Mouse (Mus musculus) embryonic facial prominence, embryonic 11.5 days (tissue): Measurements from ENCODE around the gene Kctd2. TPM values are rescaled to one million over a fixed set of nuclear protein-coding genes. Genes with fewer than 3 reads are reported as not detected.

Experiments
- ATAC-seq: fragments of 200-750 bp; cut with Nextera tagmentation; replicated peaks from 2 replicates; pipeline ENCODE4 v1.8.0; 2017; ENCODE audit warnings: low read depth; ENCODE audit not compliant: insufficient number of reproducible peaks, low FRiP score, low TSS enrichment
- DNase-seq: peaks from one replicate; pipeline ENCODE4 v3.0.0-alpha.2; 2015; ENCODE audit warnings: low spot score
- H3K27ac ChIP-seq: fragments of 300-500 bp; sonication (generic); replicated peaks from 2 replicates; pipeline ENCODE4 v1.5.1; 2014; ENCODE audit warnings: mild to moderate bottlenecking, low read depth, low read length, control low read depth
- H3K27me3 ChIP-seq: fragments of 300-500 bp; sonication (generic); 2 replicates; pipeline ENCODE4 v1.6.1; 2014; ENCODE audit warnings: mild to moderate bottlenecking, low read length, moderate library complexity, mixed read lengths; ENCODE audit not compliant: control insufficient read depth, insufficient read depth
- H3K36me3 ChIP-seq: fragments of 300-500 bp; sonication (generic); replicated peaks from 2 replicates; pipeline ENCODE4 v1.6.1; 2014; ENCODE audit warnings: low read depth, mild to moderate bottlenecking, low read length, moderate library complexity, mixed read lengths; ENCODE audit not compliant: control insufficient read depth, insufficient read depth
- H3K4me1 ChIP-seq: fragments of 300-500 bp; sonication (generic); 2 replicates; pipeline ENCODE4 v1.6.1; 2014; ENCODE audit warnings: low read length, mixed read lengths; ENCODE audit not compliant: control insufficient read depth, insufficient read depth
- H3K4me2 ChIP-seq: fragments of 300-500 bp; sonication (generic); 2 replicates; pipeline ENCODE4 v1.6.1; 2014; ENCODE audit warnings: low read depth, mild to moderate bottlenecking, control low read depth, low read length, moderate library complexity
- H3K4me3 ChIP-seq: fragments of 300-500 bp; sonication (generic); 2 replicates; pipeline ENCODE4 v1.5.1; 2014; ENCODE audit warnings: low read depth, low read length, control low read depth
- H3K9ac ChIP-seq: fragments of 300-500 bp; sonication (generic); replicated peaks from 2 replicates; pipeline ENCODE4 v1.6.1; 2014; ENCODE audit warnings: mild to moderate bottlenecking, control low read depth, low read length
- H3K9me3 ChIP-seq: fragments of 300-500 bp; sonication (generic); replicated peaks from 2 replicates; pipeline ENCODE4 v1.6.1; 2016; ENCODE audit warnings: mild to moderate bottlenecking, low read length, inconsistent platforms, mixed read lengths; ENCODE audit not compliant: control insufficient read depth
- WGBS: fragments of 180-500 bp; shearing (Covaris S2); extraction: QIAGEN DNeasy Blood & Tissue Kit; methylation state at CpG from one replicate; pipeline ENCODE4 v1.1.7; 2014; 5-methylcytosine and 5-hydroxymethylcytosine counted together
- polyA plus RNA-seq: library from polyadenylated mRNA; unstranded; fragments of >200 nt; fragmentation: Nextera tagmentation; extraction: Ambion mirVana; gene quantifications from 2 replicates; pipeline ENCODE4 v1.2.1, GENCODE M21; 2014

The Kctd2 gene
- 18.8 and 21.0 TPM in 2 replicates for polyA plus RNA-seq

GRCm38 (mm10) chr11:115419531-115420237, at the start of gene Kctd2, which contains the start of gene Atp5h:
Gene Kctd2, plus strand, starts transcription at chr11:115420128.
Gene Atp5h, minus strand, starts transcription at chr11:115419962.
- peak; percentile 96 for ATAC-seq
- H3K9me3 ChIP-seq: no peaks in the 10 kb centered on the region
- H3K4me2 ChIP-seq: peak within 1 kb of the TSS; percentile 81
- H3K36me3 ChIP-seq: no peaks in the 10 kb centered on the region; the same call in none of the 2 replicates
- WGBS: under 1% methylated on average over 54 of the region's 56 CpGs
- DNase-seq: peak; percentile 97
- peak within 1 kb of the TSS; percentile 80 for H3K27ac ChIP-seq
- H3K4me3 ChIP-seq: peak within 1 kb of the TSS; percentile 95
- no peaks in the 10 kb centered on the region for H3K27me3 ChIP-seq
- H3K4me1 ChIP-seq: peaks cover 7% of the 10 kb centered on the region
- peak within 1 kb of the TSS; percentile 97 for H3K9ac ChIP-seq

GRCm38 (mm10) chr11:115370368-115370767, 49.6 kb upstream of the Kctd2 start:
- H3K27me3 ChIP-seq: peaks cover 40% of the 10 kb centered on the region
- WGBS: 64% methylated on average over 7 of the region's 7 CpGs

DNA sequence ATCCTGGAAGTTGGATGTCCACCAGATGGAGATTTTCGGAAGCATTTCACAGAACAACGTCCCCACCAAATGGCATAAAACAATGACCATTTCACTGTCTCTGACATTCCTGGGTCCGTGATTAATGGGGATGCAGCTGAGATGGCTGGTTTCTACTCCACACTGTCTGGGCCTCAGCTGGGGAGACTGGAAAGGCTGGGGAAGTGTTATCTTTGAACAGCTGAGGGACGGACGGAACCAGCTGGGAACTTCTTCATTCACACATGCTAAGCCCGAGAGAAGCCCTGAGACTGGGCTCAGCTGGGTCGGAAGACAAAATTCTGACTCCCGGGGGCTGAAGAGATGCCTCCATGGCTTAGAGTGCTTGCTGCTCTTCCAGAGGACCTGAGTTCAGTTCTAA, 48.6 kb upstream of the Kctd2 start:
- WGBS: 65% methylated on average over 8 of the region's 8 CpGs
- peaks cover 8% of the 10 kb centered on the region for H3K4me1 ChIP-seq
- H3K36me3 ChIP-seq: no peaks in the 10 kb centered on the region
- H3K27me3 ChIP-seq: peaks cover 43% of the 10 kb centered on the region
- DNase-seq (no peak), ATAC-seq (no peak)
- no peak overlapping the region for H3K9ac ChIP-seq
- H3K4me2 ChIP-seq: no peak overlapping the region
- H3K4me3 ChIP-seq: no peak overlapping the region
- no peaks in the 10 kb centered on the region for H3K9me3 ChIP-seq
- no peak overlapping the region for H3K27ac ChIP-seq

More at GRCm38 (mm10) chr11:115370368-115370767, 49.6 kb upstream of the Kctd2 start:
- Histone ChIP-seq H3K27ac (no peak overlapping the region), H3K4me2 (no peak overlapping the region), H3K4me3 (no peak overlapping the region), H3K4me1 (peaks cover 8% of the 10 kb centered on the region), H3K9me3 (no peaks in the 10 kb centered on the region), H3K36me3 (no peaks in the 10 kb centered on the region), H3K9ac (no peak overlapping the region)
- no peak for ATAC-seq
- no peak for DNase-seq

GRCm38 (mm10) chr11:115372015-115372414, 47.9 kb upstream of the Kctd2 start:
- no peak overlapping the region for H3K4me3 ChIP-seq
- 66% methylated on average over 1 of the region's 1 CpGs for WGBS
- H3K27me3 ChIP-seq: peaks cover 36% of the 10 kb centered on the region
- H3K4me1 ChIP-seq: peaks cover 5% of the 10 kb centered on the region
- H3K27ac ChIP-seq: no peak overlapping the region
- ATAC-seq (no peak), DNase-seq (no peak)
- no peaks in the 10 kb centered on the region for H3K36me3 ChIP-seq
- no peak overlapping the region for H3K4me2 ChIP-seq
- no peak overlapping the region for H3K9ac ChIP-seq
- H3K9me3 ChIP-seq: no peaks in the 10 kb centered on the region

- H3K4me2 ChIP-seq: no peak overlapping the region
- H3K36me3 ChIP-seq: no peaks in the 10 kb centered on the region
- no peak overlapping the region for H3K27ac ChIP-seq
- ATAC-seq (no peak), DNase-seq (no peak)
- whole genome bisulfite sequencing: 30% methylated on average over 2 of the region's 2 CpGs
- H3K9me3 ChIP-seq: no peaks in the 10 kb centered on the region
- H3K9ac ChIP-seq: no peak overlapping the region
- H3K27me3 ChIP-seq: peaks cover 29% of the 10 kb centered on the region
- no peak overlapping the region for H3K4me3 ChIP-seq
- H3K4me1 ChIP-seq: no peaks in the 10 kb centered on the region; the same call in 1 of the 2 replicates
Observed at GRCm38 (mm10) chr11:115372737-115373136, 47.2 kb upstream of the Kctd2 start.

GRCm38 (mm10) chr11:115373805-115374694, 45.9 kb upstream of the Kctd2 start:
- H3K4me3 ChIP-seq: peak overlapping the region; percentile 22
- H3K9ac ChIP-seq: peak overlapping the region; percentile 39
- H3K9me3 ChIP-seq: no peaks in the 10 kb centered on the region
- WGBS: 2% methylated on average over 30 of the region's 30 CpGs
- no peaks in the 10 kb centered on the region; the same call in 1 of the 2 replicates for H3K4me1 ChIP-seq
- DNase-seq (peak; percentile 34), ATAC-seq (no peak)
- no peaks in the 10 kb centered on the region for H3K36me3 ChIP-seq
- no peak overlapping the region for H3K27ac ChIP-seq
- H3K27me3 ChIP-seq: peaks cover 21% of the 10 kb centered on the region
- H3K4me2 ChIP-seq: peak overlapping the region; percentile 52

- Histone ChIP-seq H3K4me2 (no peak overlapping the region), H3K36me3 (no peaks in the 10 kb centered on the region), H3K27me3 (peaks cover 21% of the 10 kb centered on the region), H3K9ac (no peak overlapping the region), H3K27ac (no peak overlapping the region), H3K9me3 (no peaks in the 10 kb centered on the region), H3K4me1 (no peaks in the 10 kb centered on the region; the same call in 1 of the 2 replicates), H3K4me3 (no peak overlapping the region)
- 60% methylated on average over 12 of the region's 12 CpGs for WGBS
- ATAC-seq (no peak), DNase-seq (no peak)
Observed at GRCm38 (mm10) chr11:115374695-115375425, 45.1 kb upstream of the Kctd2 start.
